Mouse (Mus musculus) skeletal muscle tissue, adult 2 months (tissue): ENCODE data around the gene Gnl3.

Source experiments
- DNase-seq: peaks from one replicate; pipeline ENCODE4 v3.0.0-alpha.2; 2012; ENCODE audit warnings: low read depth, low spot score

Gnl3 gene

GRCm38 (mm10) chr14:31018860-31019291, at the start of gene Gnl3, which contains the start of gene Pbrm1:
Gnl3 (minus strand) TSS chr14:31019152.
Pbrm1 (plus strand) TSS chr14:31019138.
- peak; percentile 95 for DNase-seq

GRCm38 (mm10) chr14:31062277-31062676, 43.3 kb upstream of the Gnl3 start:
- DNase-seq = no peak

- no peak for DNase-seq
Observed at GRCm38 (mm10) chr14:31045817-31046216, 26.9 kb upstream of the Gnl3 start.

GRCm38 (mm10) chr14:31045296-31045695, 26.3 kb upstream of the Gnl3 start:
- DNase-seq = no peak

- DNase-seq = no peak
Observed at GRCm38 (mm10) chr14:31025785-31026184, 6.8 kb upstream of the Gnl3 start.

- no peak for DNase-seq
Observed at GRCm38 (mm10) chr14:31022579-31022978, 3.6 kb upstream of the Gnl3 start.

- peak; percentile 62 for DNase-seq
Observed at GRCm38 (mm10) chr14:31019331-31020205, 616 bp upstream of the Gnl3 start.

GRCm38 (mm10) chr14:31017854-31018253, 1.1 kb downstream of the Gnl3 start:
- DNase-seq = no peak

GRCm38 (mm10) chr14:31016063-31016462, 2.9 kb downstream of the Gnl3 start:
- no peak for DNase-seq

GRCm38 (mm10) chr14:31013928-31014327, 5.0 kb downstream of the Gnl3 start:
- no peak for DNase-seq

GRCm38 (mm10) chr14:31011588-31011987, 7.4 kb downstream of the Gnl3 start:
- DNase-seq = no peak

- no peak for DNase-seq
Observed at GRCm38 (mm10) chr14:31006779-31007178, 12.2 kb downstream of the Gnl3 start.

- no peak for DNase-seq
Observed at GRCm38 (mm10) chr14:31004527-31004926, 14.4 kb downstream of the Gnl3 start.

- DNase-seq = peak; percentile 54
Observed at GRCm38 (mm10) chr14:31001307-31002205, 17.4 kb downstream of the Gnl3 start, which contains the start of the genes Glt8d1 and Spcs1. Glt8d1 (plus strand) TSS chr14:31001400. Spcs1 (minus strand) TSS chr14:31001672.

GRCm38 (mm10) chr14:31000816-31001306, 18.1 kb downstream of the Gnl3 start:
- DNase-seq = no peak

- DNase-seq = no peak
Observed at GRCm38 (mm10) chr14:31000356-31000755, 18.6 kb downstream of the Gnl3 start.

- no peak for DNase-seq
Observed at GRCm38 (mm10) chr14:30996417-30996816, 22.5 kb downstream of the Gnl3 start.

- DNase-seq = no peak
Observed at GRCm38 (mm10) chr14:30976222-30976621, 42.7 kb downstream of the Gnl3 start.

- DNase-seq = peak; percentile 11
Observed at GRCm38 (mm10) chr14:30974204-30974603, 44.7 kb downstream of the Gnl3 start.
